Mouse (Mus musculus): ENCODE results near the gene Ercc6l.
"Not testable (repeated sequence)": the region's sequence is repeated elsewhere in the genome, so short reads cannot be mapped to it uniquely, and the experiment has no call there.

Gene Ercc6l

DNA sequence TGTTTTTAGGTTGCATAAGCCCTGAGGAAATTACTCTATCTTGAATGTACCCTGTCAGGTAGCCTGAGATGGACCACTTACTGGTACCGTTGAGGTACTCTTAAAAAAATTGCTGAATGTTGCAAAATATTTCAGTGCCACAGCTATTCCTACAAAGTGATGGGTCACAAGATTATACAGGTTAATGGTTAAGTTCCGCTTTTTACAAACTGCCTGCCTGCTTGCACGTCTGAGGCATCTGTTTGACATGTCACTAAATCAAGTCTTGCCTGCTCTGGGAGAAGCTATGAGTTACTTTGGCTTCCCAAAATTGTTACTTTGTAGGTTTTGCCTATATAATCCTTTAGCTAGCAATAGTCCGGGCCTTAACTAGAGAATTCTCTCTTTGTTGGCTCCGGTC lies 47.5 kb downstream of the Ercc6l start:
- DNase-seq (ENCODE audit: low spot score), result not testable (repeated sequence)

GRCm38 (mm10) chrX:102103830-102104229 lies 53.1 kb downstream of the Ercc6l start:
- not testable (repeated sequence) for DNase-seq (ENCODE audit: low spot score)

GRCm38 (mm10) chrX:102101886-102102285 lies 55.0 kb downstream of the Ercc6l start:
- no peak for DNase-seq (ENCODE audit: low spot score)

GRCm38 (mm10) chrX:102094381-102094904 lies 62.4 kb downstream of the Ercc6l start:
- no peak for DNase-seq (ENCODE audit: low spot score)
